Mouse (Mus musculus) thymus, adult 2 months (tissue): ENCODE data around the gene Rgs21. TPM values are rescaled to one million over a fixed set of nuclear protein-coding genes. Genes with fewer than 3 reads are reported as not detected.

Experiments
- DNase-seq: peaks from one replicate; pipeline ENCODE4 v3.0.0; 2021
- H3K27ac ChIP-seq: fragments of 200-500 bp; 2 replicates; pipeline ENCODE4 v1.5.1; 2012; ENCODE audit warnings: low read length, control low read depth; ENCODE audit not compliant: control insufficient read depth, insufficient read depth
- H3K27me3 ChIP-seq: fragments of 200-500 bp; 2 replicates; pipeline ENCODE4 v1.6.1; 2012; ENCODE audit warnings: mild to moderate bottlenecking, low read length, moderate library complexity, mixed read lengths; ENCODE audit not compliant: control insufficient read depth, insufficient read depth
- H3K36me3 ChIP-seq: fragments of 200-500 bp; 2 replicates; pipeline ENCODE4 v1.6.1; 2012; ENCODE audit warnings: mild to moderate bottlenecking, low read length, moderate library complexity; ENCODE audit not compliant: control insufficient read depth, insufficient read depth
- H3K4me1 ChIP-seq: fragments of 200-500 bp; replicated peaks from 2 replicates; pipeline ENCODE4 v1.6.1; 2012; ENCODE audit warnings: low read length; ENCODE audit not compliant: control insufficient read depth, insufficient read depth
- H3K4me3 ChIP-seq: fragments of 200-500 bp; 2 replicates; pipeline ENCODE4 v1.5.1; 2012; ENCODE audit warnings: mild to moderate bottlenecking, low read length, control low read depth, moderate library complexity; ENCODE audit not compliant: control insufficient read depth, insufficient read depth
- CTCF ChIP-seq: fragments of 200-500 bp; IDR thresholded peaks from 2 replicates; pipeline ENCODE4 v1.5.1; 2012; ENCODE audit warnings: mild to moderate bottlenecking, control low read depth, low read length, moderate library complexity, borderline replicate concordance; ENCODE audit not compliant: control insufficient read depth, poor library complexity, insufficient read depth; ENCODE audit errors: extremely low read depth
- POLR2A ChIP-seq: fragments of 200-500 bp; IDR thresholded peaks from 2 replicates; pipeline ENCODE4 v1.6.1; 2012; ENCODE audit warnings: mild to moderate bottlenecking, low read length, control low read depth, moderate library complexity; ENCODE audit not compliant: control insufficient read depth, poor library complexity, insufficient read depth; ENCODE audit errors: extremely low read depth
- WGBS: fragments of 180-500 bp; shearing (Covaris S2); methylation state at CpG from one replicate; pipeline ENCODE4 v1.1.7; 2018; 5-methylcytosine and 5-hydroxymethylcytosine counted together
- polyA plus RNA-seq: library from polyadenylated mRNA; depleted of rRNA; stranded (reverse); fragments of >200 nt; gene quantifications from 2 replicates; pipeline ENCODE4 v1.2.3, GENCODE M21; 2012

Rgs21 gene
- polyA plus RNA-seq, 1 experiment: not detected

DNA sequence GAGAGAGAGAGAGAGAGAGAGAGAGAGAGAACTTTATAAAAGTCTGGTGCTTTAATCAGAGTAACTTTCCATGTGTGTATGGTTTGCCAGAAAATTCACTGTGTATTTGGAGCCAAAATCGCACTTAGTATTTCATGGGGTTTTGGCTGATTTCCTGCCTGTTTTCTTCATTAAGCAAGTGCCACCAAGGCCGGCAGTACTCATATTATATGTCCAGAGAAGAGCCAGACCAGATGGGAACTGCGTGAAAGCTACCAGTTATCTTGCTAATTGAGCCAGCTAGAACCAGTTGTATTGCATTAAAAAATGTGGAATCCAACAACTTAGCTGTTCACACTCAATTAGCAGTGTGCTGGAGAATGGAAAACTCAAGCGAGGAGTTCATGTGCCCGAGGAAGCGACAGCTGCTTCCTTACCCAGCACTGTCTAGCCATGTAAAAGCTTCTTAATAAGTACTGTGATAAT, 22.9 kb downstream of the Rgs21 start:
- no peak for TF ChIP-seq POLR2A
- TF ChIP-seq CTCF: no peak
- H3K27ac ChIP-seq: no peak overlapping the region
- H3K4me3 ChIP-seq: no peak overlapping the region
- no peaks in the 10 kb centered on the region for H3K27me3 ChIP-seq
- no peaks in the 10 kb centered on the region for H3K4me1 ChIP-seq
- no peaks in the 10 kb centered on the region for H3K36me3 ChIP-seq
- 92% methylated on average over 6 of the region's 6 CpGs for WGBS
- no peak for DNase-seq

- Histone ChIP-seq H3K27me3 (no peaks in the 10 kb centered on the region), H3K27ac (no peak overlapping the region), H3K4me3 (no peak overlapping the region), H3K36me3 (no peaks in the 10 kb centered on the region), H3K4me1 (no peaks in the 10 kb centered on the region)
- 91% methylated on average over 1 of the region's 1 CpGs for WGBS
- TF ChIP-seq CTCF: no peak
- TF ChIP-seq POLR2A: no peak
- DNase-seq: no peak
Measured at GRCm38 (mm10) chr1:144531746-144532145, 35.7 kb downstream of the Rgs21 start.

GRCm38 (mm10) chr1:144517878-144518426, 49.5 kb downstream of the Rgs21 start:
- H3K4me3 ChIP-seq: no peak overlapping the region
- H3K27me3 ChIP-seq: no peaks in the 10 kb centered on the region
- H3K4me1 ChIP-seq: no peaks in the 10 kb centered on the region
- DNase-seq: no peak
- WGBS: 91% methylated on average over 5 of the region's 5 CpGs
- TF ChIP-seq POLR2A: no peak
- TF ChIP-seq CTCF: no peak
- no peak overlapping the region for H3K27ac ChIP-seq
- no peaks in the 10 kb centered on the region for H3K36me3 ChIP-seq

- no peaks in the 10 kb centered on the region; the same call in 1 of the 2 replicates for H3K4me1 ChIP-seq
- TF ChIP-seq POLR2A (no peak), CTCF (no peak)
- no peak overlapping the region for H3K4me3 ChIP-seq
- no peak overlapping the region for H3K27ac ChIP-seq
- 79% methylated on average over 1 of the region's 1 CpGs for WGBS
- H3K36me3 ChIP-seq: no peaks in the 10 kb centered on the region
- no peak for DNase-seq
- H3K27me3 ChIP-seq: no peaks in the 10 kb centered on the region
Measured at GRCm38 (mm10) chr1:144502241-144502640, 65.2 kb downstream of the Rgs21 start.

- no peak for DNase-seq
- WGBS: 24% methylated on average over 4 of the region's 4 CpGs
- H3K4me3 ChIP-seq: no peak overlapping the region
- H3K27ac ChIP-seq: no peak overlapping the region
- H3K36me3 ChIP-seq: no peaks in the 10 kb centered on the region
- no peaks in the 10 kb centered on the region for H3K27me3 ChIP-seq
- no peak for TF ChIP-seq POLR2A
- no peak for TF ChIP-seq CTCF
- H3K4me1 ChIP-seq: no peaks in the 10 kb centered on the region; the same call in 1 of the 2 replicates
Measured at GRCm38 (mm10) chr1:144500423-144500822, 67.0 kb downstream of the Rgs21 start.

- TF ChIP-seq CTCF (no peak), POLR2A (no peak)
- Histone ChIP-seq H3K27ac (no peak overlapping the region), H3K4me1 (no peaks in the 10 kb centered on the region; the same call in 1 of the 2 replicates), H3K36me3 (no peaks in the 10 kb centered on the region), H3K4me3 (no peak overlapping the region), H3K27me3 (no peaks in the 10 kb centered on the region)
- 6% methylated on average over 1 of the region's 1 CpGs for WGBS
- no peak for DNase-seq
Measured at GRCm38 (mm10) chr1:144499719-144500118, 67.7 kb downstream of the Rgs21 start.

GRCm38 (mm10) chr1:144498725-144499124, 68.7 kb downstream of the Rgs21 start:
- TF ChIP-seq POLR2A (no peak), CTCF (no peak)
- Histone ChIP-seq H3K4me3 (no peak overlapping the region), H3K27me3 (no peaks in the 10 kb centered on the region), H3K4me1 (no peaks in the 10 kb centered on the region; the same call in 1 of the 2 replicates), H3K36me3 (no peaks in the 10 kb centered on the region), H3K27ac (no peak overlapping the region)
- no peak for DNase-seq
